In genomic region chr8:54829794-54830426, GRCm38 (mm10) we compare ENCODE assay signal across 9 mouse cellular contexts. TPM values are rescaled to one million over a fixed set of nuclear protein-coding genes. Genes with fewer than 3 reads are reported as not detected.
A peak's percentile ranks its signal among the peaks of the same experiment; 100 is the strongest.
DNase-seq lines count a peak whose midpoint lies in the region; ATAC-seq and TF ChIP-seq lines count a peak whose summit lies in the region.
"Had no signal": no experiment of that assay in that cellular context is flagged by ENCODE, and none has a peak within 500 bp of the region (broad histone marks: within the 10 kb centered on the region; RNA-seq: fewer than 3 reads in every experiment).

No protein-coding gene starts in this region.

- ATAC-seq in hindbrain, postnatal 0 days: no peak
- no peak for ATAC-seq in megakaryocyte, adult 5-6 weeks (ENCODE audit: poor library complexity, severe bottlenecking)

- peak; percentile 69 for TF ChIP-seq CTCF in hindbrain, postnatal 0 days (IDR thresholded peaks at IDR 0.05; ENCODE audit: low read depth)

- DNase-seq in cerebellum, adult 18-20 months: peak; percentile 5 to 6
- no peak for DNase-seq in cerebellum, adult 11 months
- peak; percentile 60 for DNase-seq in hindbrain, postnatal 0 days (ENCODE audit: low spot score)
- no peak for DNase-seq in hindbrain, embryonic 10.5 days (ENCODE audit: low spot score)
- peak; percentile 4 for DNase-seq in retina, postnatal 7 days (ENCODE audit: low read depth, low spot score)
- DNase-seq in adrenal gland, postnatal 14 days: no peak

- H3K9ac ChIP-seq in hindbrain, postnatal 0 days (replicated peaks; ENCODE audit: low read length): no peak overlapping the region

- no peak overlapping the region for H3K27ac ChIP-seq in hindbrain, postnatal 0 days
- H3K27ac ChIP-seq in hindbrain, embryonic 10.5 days: no peak overlapping the region

- no peaks in the 10 kb centered on the region for H3K36me3 ChIP-seq in hindbrain, postnatal 0 days (ENCODE audit: insufficient read depth, low read length)
- H3K36me3 ChIP-seq in hindbrain, embryonic 10.5 days: no peaks in the 10 kb centered on the region
- no peaks in the 10 kb centered on the region for H3K36me3 ChIP-seq in megakaryocyte, embryonic 14.5 days (replicated peaks; ENCODE audit: low read length)

- peak overlapping the region; percentile 27; the same call in 1 of the 2 replicates for H3K4me2 ChIP-seq in hindbrain, postnatal 0 days (ENCODE audit: low read depth, low read length)

- H3K4me3 ChIP-seq in hindbrain, postnatal 0 days (ENCODE audit: low read length): no peak overlapping the region
- no peak overlapping the region for H3K4me3 ChIP-seq in hindbrain, embryonic 10.5 days
- peak overlapping the region; percentile 7 for H3K4me3 ChIP-seq in megakaryocyte, embryonic 14.5 days (replicated peaks)

- WGBS in hindbrain, postnatal 0 days: 44% methylated on average over 4 of the region's 4 CpGs
- WGBS in hindbrain, embryonic 10.5 days: 75% methylated on average over 4 of the region's 4 CpGs

- no peaks in the 10 kb centered on the region for H3K4me1 ChIP-seq in hindbrain, postnatal 0 days (ENCODE audit: insufficient read depth, low read length)
- no peaks in the 10 kb centered on the region for H3K4me1 ChIP-seq in hindbrain, embryonic 10.5 days (replicated peaks)
- no peaks in the 10 kb centered on the region for H3K4me1 ChIP-seq in megakaryocyte, embryonic 14.5 days

- no peaks in the 10 kb centered on the region for H3K27me3 ChIP-seq in hindbrain, postnatal 0 days (ENCODE audit: insufficient read depth, low read length)
- H3K27me3 ChIP-seq in hindbrain, embryonic 10.5 days (ENCODE audit: insufficient read depth, poor library complexity, severe bottlenecking): no peaks in the 10 kb centered on the region
- H3K27me3 ChIP-seq in megakaryocyte, embryonic 14.5 days (replicated peaks): no peaks in the 10 kb centered on the region

- no peaks in the 10 kb centered on the region for H3K9me3 ChIP-seq in hindbrain, postnatal 0 days (ENCODE audit: low read length)
- no peaks in the 10 kb centered on the region for H3K9me3 ChIP-seq in hindbrain, embryonic 10.5 days
- no peaks in the 10 kb centered on the region for H3K9me3 ChIP-seq in megakaryocyte, embryonic 14.5 days

RNA-seq across cellular contexts. Expression of gene Wdr17, which starts 57.1 kb away (rescaled TPM):
- 9.1 and 13.1 TPM in 2 replicates for total RNA-seq in hindbrain, postnatal 0 days (2014; rRNA removed)
- polyA plus RNA-seq in hindbrain, postnatal 0 days (2015; fragmentation: Nextera tagmentation; extraction: Ambion mirVana): 10.1 and 11.7 TPM in 2 replicates
- polyA plus RNA-seq in hindbrain, embryonic 10.5 days (2016; fragmentation: Nextera tagmentation; extraction: Ambion mirVana): 3.7 and 4.0 TPM in 2 replicates
- polyA plus RNA-seq in megakaryocyte, embryonic 14.5 days (2012; ENCODE audit: insufficient read depth, low replicate concordance): not detected in 2 replicates
- not detected in 2 replicates for total RNA-seq in megakaryocyte, adult 5-6 weeks (2015)
- not detected in 2 replicates for total RNA-seq in megakaryocyte, adult 5-6 weeks (2017)
- 0.64 TPM in 1 of 2 replicates, not detected in the other for total RNA-seq in adrenal gland, postnatal 14 days (2021)
- polyA plus RNA-seq: C2C12 had no signal

Comparison
In these comparisons a context has a peak if more than half of its experiments do, and no peak if none do; other contexts are left out.
1. DNase-seq: peak in cerebellum, adult 18-20 months (2 of 2), hindbrain, postnatal 0 days (single experiment) and retina, postnatal 7 days (single experiment); none in cerebellum, adult 11 months (single experiment), hindbrain, embryonic 10.5 days (single experiment) and adrenal gland, postnatal 14 days (single experiment).